Mouse (Mus musculus): ENCODE data around the gene Hsd17b14.

Hsd17b14 gene

DNA sequence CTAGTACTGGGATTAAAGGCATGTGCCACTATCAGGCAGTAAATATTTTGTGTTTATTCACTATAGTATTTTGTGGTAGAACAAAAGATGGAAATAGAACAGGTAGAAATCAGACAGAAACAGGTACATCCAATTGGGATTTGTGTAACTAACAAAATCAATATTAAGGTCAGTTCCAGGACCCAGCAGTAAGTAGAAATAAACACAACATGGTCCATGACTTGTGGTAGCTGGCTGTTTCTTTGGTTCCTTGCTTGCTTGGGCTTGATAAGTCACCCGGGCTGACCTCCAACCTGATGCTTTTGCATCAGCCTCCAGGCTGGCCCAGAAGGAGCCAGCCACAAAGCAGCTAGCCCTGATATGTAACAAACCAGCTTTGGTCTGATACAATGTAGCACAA, 54.8 kb downstream of the Hsd17b14 start:
- DNase-seq = no peak

GRCm38 (mm10) chr7:45616277-45616676, 61.6 kb downstream of the Hsd17b14 start:
- DNase-seq = no peak

GRCm38 (mm10) chr7:45617042-45617695, 62.5 kb downstream of the Hsd17b14 start, which contains the start of gene Fut1:
TSS of gene Fut1 (plus strand) at chr7:45617289.
- no peak for DNase-seq
